Mouse (Mus musculus): ENCODE measurements around the gene Arhgap4. TPM values are rescaled to one million over a fixed set of nuclear protein-coding genes. Genes with fewer than 3 reads are reported as not detected.

Gene Arhgap4
- polyA plus RNA-seq, 1 experiment from 2014 or later = 1.0 TPM

GRCm38 (mm10) chrX:73916945-73917344 is 4.7 kb downstream of the Arhgap4 start:
- TF ChIP-seq CTCF (IDR thresholded peaks at IDR 0.05) = no peak
- ChIA-PET CTCF (no interaction called here), POLR2A (no interaction called here)
- no peaks in the 10 kb centered on the region for H3K27me3 ChIP-seq
- DNase-seq (ENCODE audit: low read depth, low spot score) (no peak), ATAC-seq (no peak)
- in situ Hi-C loops (cut with MboI; ENCODE audit: low pct_unique_long_range_greater_than_20kb) = no loop called here

DNA sequence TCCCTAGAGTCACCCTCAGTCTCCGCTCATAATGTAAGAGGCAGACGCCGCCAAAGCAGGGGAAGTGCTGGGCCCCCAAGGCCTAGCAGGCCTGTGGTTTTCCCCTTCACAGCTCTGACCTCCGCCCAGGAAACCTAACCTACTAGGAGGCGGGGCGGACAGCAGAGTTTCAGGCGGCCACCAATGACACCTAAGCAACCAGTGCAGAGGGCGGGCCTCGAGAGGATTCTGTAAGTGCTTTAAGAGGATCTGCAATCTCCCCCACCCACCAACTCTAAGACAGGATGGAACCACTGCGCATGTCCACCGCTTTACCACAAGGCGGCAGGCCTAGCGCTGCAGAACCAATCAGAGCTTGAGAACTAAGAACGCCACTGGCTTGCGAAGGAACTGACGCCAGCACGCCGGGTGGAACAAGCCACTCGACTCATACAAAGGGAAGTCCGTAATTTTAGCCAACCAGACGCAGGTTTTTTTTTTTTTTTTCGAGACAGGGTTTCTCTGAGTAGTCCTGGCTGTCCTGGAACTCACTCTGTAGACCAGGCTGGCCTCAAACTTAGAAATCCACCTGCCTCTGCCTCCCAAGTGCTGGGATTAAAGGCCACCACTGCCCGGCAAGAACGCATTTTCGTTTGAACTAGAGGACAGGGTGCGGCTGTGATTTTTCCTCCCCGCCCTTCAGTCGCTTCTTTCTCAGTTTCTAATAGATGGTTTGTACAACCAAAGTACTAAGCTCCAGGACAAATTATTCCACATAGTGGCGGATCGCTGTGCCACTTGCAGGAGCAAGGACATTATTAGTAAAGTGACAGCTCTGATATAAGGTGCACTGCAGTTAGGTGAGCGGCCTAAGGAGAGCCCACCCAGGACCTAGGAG is 6.6 kb downstream of the Arhgap4 start:
- DNase-seq (ENCODE audit: low read depth, low spot score) (peak; percentile 48), ATAC-seq (peak; percentile 94)
- TF ChIP-seq CTCF (IDR thresholded peaks at IDR 0.05) = no peak
- CTCF ChIA-PET = interaction anchor here (1.2 kb wide), 1 partner anchor 21 kb away, joined by 3 read pairs; no protein-coding TSS in a partner anchor
- no peaks in the 10 kb centered on the region for H3K27me3 ChIP-seq
- in situ Hi-C loops (cut with MboI; ENCODE audit: low pct_unique_long_range_greater_than_20kb) = no loop called here
- POLR2A ChIA-PET = interaction anchor here (0.6 to 1.0 kb wide), 3 partner anchors 18 to 120 kb away, joined by 3 to 4 read pairs (median 3); partner anchors contain the start of gene Irak1

DNA sequence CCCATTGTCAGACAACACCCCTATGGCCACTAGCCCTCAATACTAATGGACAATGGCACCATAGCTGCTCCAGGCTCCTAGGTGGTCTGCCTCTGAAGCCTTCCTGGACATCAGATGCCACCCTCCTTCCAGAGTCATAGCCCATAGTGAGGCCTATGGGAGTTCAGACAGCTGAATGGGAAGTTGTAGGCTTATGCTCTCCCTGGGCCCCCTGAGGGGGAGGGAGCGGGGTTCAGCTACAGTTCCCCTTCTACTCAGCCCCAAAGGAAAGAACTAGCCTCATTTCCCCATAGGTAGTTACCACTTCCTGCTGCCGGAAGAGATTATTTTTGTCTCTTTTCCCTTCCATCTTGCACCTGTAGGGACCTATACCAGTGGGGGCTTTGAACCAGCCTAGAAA is 10.1 kb downstream of the Arhgap4 start:
- ATAC-seq (no peak), DNase-seq (ENCODE audit: low read depth, low spot score) (no peak)
- POLR2A ChIA-PET = no interaction called here
- in situ Hi-C loops (cut with MboI; ENCODE audit: low pct_unique_long_range_greater_than_20kb) = no loop called here
- no peak for TF ChIP-seq CTCF (IDR thresholded peaks at IDR 0.05)
- CTCF ChIA-PET = no interaction called here
- peaks cover 4% of the 10 kb centered on the region for H3K27me3 ChIP-seq

GRCm38 (mm10) chrX:73911156-73911555 is 10.5 kb downstream of the Arhgap4 start:
- CTCF ChIA-PET = no interaction called here
- POLR2A ChIA-PET = no interaction called here
- no peak for TF ChIP-seq CTCF (IDR thresholded peaks at IDR 0.05)
- DNase-seq (ENCODE audit: low read depth, low spot score) (no peak), ATAC-seq (no peak)
- H3K27me3 ChIP-seq = peaks cover 4% of the 10 kb centered on the region
- in situ Hi-C loops (cut with MboI; ENCODE audit: low pct_unique_long_range_greater_than_20kb) = no loop called here

GRCm38 (mm10) chrX:73910451-73910850 is 11.2 kb downstream of the Arhgap4 start:
- in situ Hi-C loops (cut with MboI; ENCODE audit: low pct_unique_long_range_greater_than_20kb) = no loop called here
- POLR2A ChIA-PET = no interaction called here
- CTCF ChIA-PET = no interaction called here
- no peak for DNase-seq (ENCODE audit: low read depth, low spot score)
- TF ChIP-seq CTCF (IDR thresholded peaks at IDR 0.05) = no peak
- no peak for ATAC-seq
- H3K27me3 ChIP-seq = peaks cover 4% of the 10 kb centered on the region

DNA sequence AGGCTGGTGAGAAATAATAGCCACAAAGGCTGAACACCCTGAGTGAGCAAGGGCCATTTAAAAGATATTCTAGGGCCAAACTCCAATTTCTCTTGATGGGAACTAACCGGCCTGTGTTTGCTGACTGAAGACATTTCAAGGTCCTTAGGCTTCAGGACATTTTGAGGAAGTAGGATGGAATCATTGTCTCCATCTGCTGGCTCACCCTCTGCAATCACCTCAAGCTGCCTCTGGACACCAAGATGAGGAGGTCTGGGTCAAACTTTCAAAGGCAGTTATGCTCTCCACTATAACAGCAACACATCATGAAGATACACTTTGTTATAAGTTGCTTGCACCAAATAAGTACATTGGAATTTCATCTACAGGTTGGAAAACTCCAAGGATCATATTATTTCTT is 11.6 kb downstream of the Arhgap4 start:
- DNase-seq (ENCODE audit: low read depth, low spot score) (no peak), ATAC-seq (no peak)
- ChIA-PET CTCF (no interaction called here), POLR2A (no interaction called here)
- no peak for TF ChIP-seq CTCF (IDR thresholded peaks at IDR 0.05)
- H3K27me3 ChIP-seq = peaks cover 4% of the 10 kb centered on the region
- in situ Hi-C loops (cut with MboI; ENCODE audit: low pct_unique_long_range_greater_than_20kb) = no loop called here

DNA sequence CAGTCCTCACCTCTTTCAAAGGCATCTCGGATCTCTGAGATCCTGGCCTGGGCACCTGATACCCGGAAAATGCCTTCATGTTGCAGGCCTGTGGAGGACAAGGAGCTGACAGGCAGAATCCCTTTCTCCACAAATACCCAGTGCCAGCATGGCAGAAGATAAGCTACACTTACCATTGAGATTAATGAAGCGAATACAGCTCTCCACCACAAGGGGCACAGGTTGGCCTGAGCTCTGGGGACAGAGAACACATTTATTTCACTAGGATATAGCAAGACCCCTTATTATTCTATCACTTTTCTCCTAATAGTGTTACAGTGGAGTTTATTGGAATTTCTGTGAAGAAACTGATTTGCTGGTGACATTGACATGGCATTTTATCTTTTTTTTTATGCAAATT is 23.7 kb downstream of the Arhgap4 start:
- peaks cover 12% of the 10 kb centered on the region for H3K27me3 ChIP-seq
- in situ Hi-C loops (cut with MboI; ENCODE audit: low pct_unique_long_range_greater_than_20kb) = loop anchor here (5.0 kb wide), 1 partner anchor 106 kb away; no protein-coding TSS in a partner anchor
- TF ChIP-seq CTCF (IDR thresholded peaks at IDR 0.05) = no peak
- CTCF ChIA-PET = interaction anchor here (0.9 to 1.8 kb wide), 2 partner anchors 11 to 98 kb away, joined by 4 read pairs; no protein-coding TSS in a partner anchor
- POLR2A ChIA-PET = no interaction called here
- DNase-seq (ENCODE audit: low read depth, low spot score) (no peak), ATAC-seq (no peak)

GRCm38 (mm10) chrX:73895719-73896118 is 26.0 kb downstream of the Arhgap4 start, which contains the start of gene L1cam:
Gene L1cam (minus strand): TSS chrX:73896105.
- TF ChIP-seq CTCF (IDR thresholded peaks at IDR 0.05) = no peak
- peaks cover 8% of the 10 kb centered on the region for H3K27me3 ChIP-seq
- ChIA-PET POLR2A (interaction anchor here (0.9 to 1.5 kb wide), 2 partner anchors 96 to 98 kb away, joined by 3 to 7 read pairs; no protein-coding TSS in a partner anchor), CTCF (interaction anchor here (1.2 kb wide), 1 partner anchor 40 kb away, joined by 3 read pairs; no protein-coding TSS in a partner anchor)
- ATAC-seq = no peak
- in situ Hi-C loops (cut with MboI; ENCODE audit: low pct_unique_long_range_greater_than_20kb) = loop anchor here (5.0 kb wide), 1 partner anchor 103 kb away; no protein-coding TSS in a partner anchor
- DNase-seq (ENCODE audit: low read depth, low spot score) = no peak

DNA sequence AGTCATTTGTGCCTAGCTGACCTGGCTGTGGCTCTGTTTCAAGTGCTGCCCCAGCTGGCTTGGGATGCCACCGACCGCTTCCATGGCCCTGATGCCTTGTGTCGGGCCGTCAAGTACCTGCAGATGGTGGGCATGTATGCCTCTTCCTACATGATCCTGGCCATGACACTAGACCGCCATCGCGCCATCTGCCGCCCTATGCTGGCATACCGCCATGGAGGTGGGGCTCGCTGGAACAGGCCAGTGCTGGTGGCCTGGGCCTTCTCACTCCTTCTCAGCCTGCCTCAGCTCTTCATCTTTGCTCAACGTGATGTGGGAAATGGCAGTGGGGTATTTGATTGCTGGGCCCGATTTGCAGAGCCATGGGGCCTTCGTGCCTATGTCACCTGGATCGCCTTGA is 28.8 kb downstream of the Arhgap4 start:
- DNase-seq (ENCODE audit: low read depth, low spot score) (no peak), ATAC-seq (no peak)
- ChIA-PET CTCF (interaction anchor here (1.0 to 1.6 kb wide), 2 partner anchors 27 to 94 kb away, joined by 3 to 4 read pairs; no protein-coding TSS in a partner anchor), POLR2A (no interaction called here)
- TF ChIP-seq CTCF (IDR thresholded peaks at IDR 0.05) = no peak
- in situ Hi-C loops (cut with MboI; ENCODE audit: low pct_unique_long_range_greater_than_20kb) = no loop called here
- H3K27me3 ChIP-seq = peaks cover 3% of the 10 kb centered on the region

GRCm38 (mm10) chrX:73891551-73892152 is 30.0 kb downstream of the Arhgap4 start, which contains the start of gene Avpr2:
Gene Avpr2 (plus strand): TSS chrX:73892102.
- no peaks in the 10 kb centered on the region for H3K27me3 ChIP-seq

More at GRCm38 (mm10) chrX:73891551-73892152, 30.0 kb downstream of the Arhgap4 start, which contains the start of gene Avpr2:
- ChIA-PET POLR2A (no interaction called here), CTCF (interaction anchor here (1.6 kb wide), 1 partner anchor 93 kb away, joined by 4 read pairs; no protein-coding TSS in a partner anchor)
- no peak for ATAC-seq
- DNase-seq (ENCODE audit: low read depth, low spot score) = no peak
- TF ChIP-seq CTCF (IDR thresholded peaks at IDR 0.05) = no peak
- in situ Hi-C loops (cut with MboI; ENCODE audit: low pct_unique_long_range_greater_than_20kb) = no loop called here
